Mouse (Mus musculus): ENCODE data around the gene Pla2g16. TPM values are rescaled to one million over a fixed set of nuclear protein-coding genes. Genes with fewer than 3 reads are reported as not detected.

Pla2g16 gene
- polyA plus RNA-seq, 1 experiment from 2014 or later = 26.4 TPM

- no peak for ATAC-seq (ENCODE audit: insufficient read depth)
- H3K9ac ChIP-seq = no peak overlapping the region
- no peak overlapping the region for H3K27ac ChIP-seq (replicated peaks)
- H3K4me2 ChIP-seq = no peak overlapping the region
- 65% methylated on average over 3 of the region's 3 CpGs for WGBS (ENCODE audit: insufficient replicate concordance)
- H3K36me3 ChIP-seq (replicated peaks) = no peaks in the 10 kb centered on the region
- no peaks in the 10 kb centered on the region for H3K9me3 ChIP-seq (replicated peaks)
- H3K27me3 ChIP-seq = no peaks in the 10 kb centered on the region
- peaks cover 28% of the 10 kb centered on the region for H3K4me1 ChIP-seq (replicated peaks)
- H3K4me3 ChIP-seq (replicated peaks) = no peak overlapping the region
Observed at GRCm38 (mm10) chr19:7548924-7549323, 8.3 kb upstream of the Pla2g16 start.

DNA sequence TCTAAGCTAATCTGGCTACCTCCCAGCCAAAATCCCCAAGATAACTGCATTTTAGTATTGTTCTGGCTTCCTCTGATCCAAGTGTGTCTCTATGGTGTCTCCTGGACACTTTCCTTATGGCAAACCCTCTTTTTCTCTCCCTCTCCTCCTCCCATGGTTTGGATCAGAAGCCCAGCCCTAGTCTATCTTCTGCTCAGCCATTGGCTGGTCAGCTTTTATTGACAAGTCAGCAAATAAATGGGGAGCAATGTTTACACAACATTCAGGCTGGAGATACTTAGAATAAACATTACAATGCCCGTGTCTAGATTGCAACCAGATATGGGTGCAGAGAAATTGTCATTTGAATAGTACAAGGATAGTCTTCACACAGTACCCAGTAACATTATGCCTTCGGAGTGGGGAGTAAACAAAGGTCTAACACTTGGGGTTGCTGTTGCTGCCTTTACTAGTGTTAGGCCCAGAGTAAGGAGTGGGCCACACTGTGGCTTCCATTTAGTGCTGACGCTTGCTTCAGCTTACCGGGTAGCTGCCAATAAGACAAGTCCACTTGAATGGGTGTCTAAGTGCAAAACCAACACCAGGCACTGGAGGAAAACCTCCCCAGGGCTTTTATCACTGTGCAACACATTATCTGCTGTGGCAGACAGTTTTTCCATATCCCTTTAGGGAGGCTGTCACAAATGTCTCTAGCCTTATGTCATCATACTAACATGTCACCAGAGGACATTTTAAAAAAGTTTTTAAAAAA is 5.5 kb upstream of the Pla2g16 start:
- Histone ChIP-seq H3K4me3 (replicated peaks) (no peak overlapping the region), H3K4me2 (peak overlapping the region; percentile 48)

DNA sequence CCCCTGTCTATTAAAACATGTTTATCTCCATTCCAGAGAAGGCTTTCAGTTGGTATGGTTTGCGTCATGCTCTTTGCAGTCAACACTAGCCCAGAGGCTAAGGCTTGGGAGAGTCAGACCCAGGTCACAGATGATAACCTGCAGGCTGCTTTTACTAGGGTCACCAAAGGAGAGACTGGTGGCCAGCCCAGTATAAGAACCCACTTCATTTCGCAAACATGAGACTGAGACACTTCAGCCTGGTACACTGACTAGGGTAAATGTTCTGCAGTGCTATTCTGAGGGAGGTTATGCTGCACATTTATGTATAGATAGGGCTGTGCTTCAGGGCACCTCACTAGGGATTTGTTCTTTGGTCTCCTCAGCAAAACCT is 5.0 kb upstream of the Pla2g16 start:
- Histone ChIP-seq H3K27ac (replicated peaks) (peak overlapping the region; percentile 88), H3K4me2 (peak overlapping the region; percentile 48)

More for the DNA sequence above, 5.5 kb upstream of the Pla2g16 start:
- peak; percentile 93 for ATAC-seq (ENCODE audit: insufficient read depth)
- Histone ChIP-seq H3K4me1 (replicated peaks) (peaks cover 43% of the 10 kb centered on the region), H3K27me3 (no peaks in the 10 kb centered on the region), H3K36me3 (replicated peaks) (no peaks in the 10 kb centered on the region), H3K27ac (replicated peaks) (peak overlapping the region; percentile 88), H3K9ac (no peak overlapping the region), H3K9me3 (replicated peaks) (no peaks in the 10 kb centered on the region)
- 20% methylated on average over 4 of the region's 4 CpGs for WGBS (ENCODE audit: insufficient replicate concordance)

DNA sequence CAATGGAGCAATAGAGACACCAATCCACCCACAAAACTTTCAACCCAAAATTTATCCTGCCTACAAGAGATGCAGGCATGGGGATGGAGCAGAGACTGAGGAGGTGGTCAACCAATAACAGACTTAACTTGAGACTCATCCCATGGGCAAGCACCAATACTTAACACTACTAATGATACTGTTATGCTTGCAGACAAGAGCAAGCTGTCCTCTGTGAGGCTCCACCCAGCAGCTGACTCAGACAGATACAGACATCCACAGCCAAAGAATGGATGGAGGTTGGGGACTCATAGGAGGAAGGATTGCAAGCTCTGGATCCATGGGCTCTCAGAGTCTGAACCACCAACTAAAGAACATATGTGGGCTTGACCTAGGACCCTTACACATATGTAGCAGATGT is 3.8 kb upstream of the Pla2g16 start:
- Histone ChIP-seq H3K4me1 (replicated peaks) (peaks cover 52% of the 10 kb centered on the region), H3K9me3 (replicated peaks) (no peaks in the 10 kb centered on the region), H3K4me2 (peak overlapping the region; percentile 48), H3K4me3 (replicated peaks) (no peak overlapping the region), H3K36me3 (replicated peaks) (no peaks in the 10 kb centered on the region), H3K27me3 (no peaks in the 10 kb centered on the region), H3K27ac (replicated peaks) (peak overlapping the region; percentile 88), H3K9ac (no peak overlapping the region; the same call in 1 of the 2 replicates)
- peak; percentile 32 for ATAC-seq (ENCODE audit: insufficient read depth)

More for the DNA sequence above, 5.0 kb upstream of the Pla2g16 start:
- Histone ChIP-seq H3K36me3 (replicated peaks) (no peaks in the 10 kb centered on the region), H3K4me1 (replicated peaks) (peaks cover 48% of the 10 kb centered on the region), H3K9ac (peak overlapping the region; percentile 39; the same call in 1 of the 2 replicates), H3K27me3 (no peaks in the 10 kb centered on the region), H3K9me3 (replicated peaks) (no peaks in the 10 kb centered on the region), H3K4me3 (replicated peaks) (no peak overlapping the region)
- WGBS (ENCODE audit: insufficient replicate concordance) = 14% methylated on average over 2 of the region's 2 CpGs
- ATAC-seq (ENCODE audit: insufficient read depth) = peak; percentile 34

- Histone ChIP-seq H3K27me3 (no peaks in the 10 kb centered on the region), H3K36me3 (replicated peaks) (peaks cover 6% of the 10 kb centered on the region; the same call in 1 of the 2 replicates), H3K27ac (replicated peaks) (no peak overlapping the region), H3K9ac (no peak overlapping the region), H3K4me3 (replicated peaks) (no peak overlapping the region), H3K4me2 (no peak overlapping the region), H3K9me3 (replicated peaks) (no peaks in the 10 kb centered on the region), H3K4me1 (replicated peaks) (peaks cover 57% of the 10 kb centered on the region)
- 35% methylated on average over 4 of the region's 4 CpGs for WGBS (ENCODE audit: insufficient replicate concordance)
- no peak for ATAC-seq (ENCODE audit: insufficient read depth)
Observed at GRCm38 (mm10) chr19:7554881-7555280, 2.4 kb upstream of the Pla2g16 start.

DNA sequence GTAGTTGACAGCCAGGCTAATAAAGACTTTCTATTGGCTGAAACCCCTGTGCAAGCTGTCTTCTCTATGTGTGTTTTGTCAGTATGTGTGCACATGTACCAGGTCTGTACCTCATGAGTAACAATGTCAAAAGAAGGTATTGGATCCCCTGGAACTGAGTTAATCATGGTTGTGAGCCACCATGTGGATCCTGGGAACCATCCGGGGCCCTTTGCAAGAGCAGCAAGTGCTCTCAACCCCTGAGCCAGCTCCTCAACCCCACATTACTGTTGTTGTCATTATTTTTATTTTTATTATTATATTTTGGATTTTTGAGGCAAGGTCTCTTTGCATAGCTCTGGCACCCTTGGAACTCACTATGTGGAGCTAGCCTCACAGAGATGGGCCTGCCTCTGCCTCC is 618 bp upstream of the Pla2g16 start:
- ATAC-seq (ENCODE audit: insufficient read depth) = no peak
- no peak overlapping the region for H3K4me2 ChIP-seq
- no peak overlapping the region for H3K4me3 ChIP-seq (replicated peaks)
- WGBS (ENCODE audit: insufficient replicate concordance) = 93% methylated on average over 1 of the region's 1 CpGs
- H3K27ac ChIP-seq (replicated peaks) = no peak overlapping the region
- no peaks in the 10 kb centered on the region for H3K27me3 ChIP-seq
- peaks cover 6% of the 10 kb centered on the region; the same call in 1 of the 2 replicates for H3K36me3 ChIP-seq (replicated peaks)
- H3K4me1 ChIP-seq (replicated peaks) = peaks cover 52% of the 10 kb centered on the region
- H3K9ac ChIP-seq = 0 out of 2 replicates have a peak overlapping the region, but pooled peaks have one; percentile 13
- no peaks in the 10 kb centered on the region for H3K9me3 ChIP-seq (replicated peaks)

GRCm38 (mm10) chr19:7557844-7558243 is 585 bp downstream of the Pla2g16 start:
- H3K36me3 ChIP-seq (replicated peaks) = peaks cover 6% of the 10 kb centered on the region; the same call in 1 of the 2 replicates
- peak; percentile 58 for ATAC-seq (ENCODE audit: insufficient read depth)
- H3K4me2 ChIP-seq = peak overlapping the region; percentile 84
- H3K27ac ChIP-seq (replicated peaks) = peak overlapping the region; percentile 80
- whole genome bisulfite sequencing (ENCODE audit: insufficient replicate concordance) = 4% methylated on average over 4 of the region's 4 CpGs
- H3K4me3 ChIP-seq (replicated peaks) = peak overlapping the region; percentile 77
- peaks cover 40% of the 10 kb centered on the region for H3K4me1 ChIP-seq (replicated peaks)
- H3K9me3 ChIP-seq (replicated peaks) = no peaks in the 10 kb centered on the region
- H3K9ac ChIP-seq = peak overlapping the region; percentile 82
- no peaks in the 10 kb centered on the region for H3K27me3 ChIP-seq

DNA sequence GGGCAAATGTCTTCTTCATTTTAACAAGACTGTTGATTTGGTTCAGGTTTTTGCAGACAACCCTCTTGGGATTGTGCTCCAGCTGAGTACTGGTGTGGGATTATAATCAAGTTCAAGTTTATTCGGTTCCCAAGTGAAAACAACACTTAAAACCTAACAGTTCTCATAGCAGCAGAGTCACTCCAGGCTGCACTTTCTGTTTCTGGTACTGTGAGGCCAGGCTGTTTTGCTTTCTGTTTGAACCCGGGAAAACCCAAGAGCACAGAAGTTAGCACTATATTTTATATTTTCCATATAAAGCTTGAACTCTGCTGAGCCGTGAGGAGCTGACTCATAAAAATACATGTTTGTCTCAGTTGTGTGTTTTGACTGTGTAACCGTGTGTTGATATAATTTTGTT is 1.4 kb downstream of the Pla2g16 start:
- WGBS (ENCODE audit: insufficient replicate concordance) = 66% methylated on average over 4 of the region's 4 CpGs
- H3K4me2 ChIP-seq = peak overlapping the region; percentile 84
- peak overlapping the region; percentile 77 for H3K4me3 ChIP-seq (replicated peaks)

GRCm38 (mm10) chr19:7559986-7560385 is 2.7 kb downstream of the Pla2g16 start:
- no peak for ATAC-seq (ENCODE audit: insufficient read depth)
- Histone ChIP-seq H3K36me3 (replicated peaks) (peaks cover 6% of the 10 kb centered on the region; the same call in 1 of the 2 replicates), H3K9ac (no peak overlapping the region), H3K4me1 (replicated peaks) (peaks cover 24% of the 10 kb centered on the region), H3K27me3 (no peaks in the 10 kb centered on the region), H3K9me3 (replicated peaks) (no peaks in the 10 kb centered on the region), H3K27ac (replicated peaks) (no peak overlapping the region), H3K4me2 (no peak overlapping the region), H3K4me3 (replicated peaks) (no peak overlapping the region)
- WGBS (ENCODE audit: insufficient replicate concordance) = 65% methylated on average over 4 of the region's 4 CpGs

More for the DNA sequence above, 1.4 kb downstream of the Pla2g16 start:
- H3K9me3 ChIP-seq (replicated peaks) = no peaks in the 10 kb centered on the region
- H3K27ac ChIP-seq (replicated peaks) = peak overlapping the region; percentile 80; the same call in 1 of the 2 replicates
- peaks cover 6% of the 10 kb centered on the region; the same call in 1 of the 2 replicates for H3K36me3 ChIP-seq (replicated peaks)
- H3K9ac ChIP-seq = peak overlapping the region; percentile 82
- H3K27me3 ChIP-seq = no peaks in the 10 kb centered on the region
- no peak for ATAC-seq (ENCODE audit: insufficient read depth)
- peaks cover 35% of the 10 kb centered on the region for H3K4me1 ChIP-seq (replicated peaks)

DNA sequence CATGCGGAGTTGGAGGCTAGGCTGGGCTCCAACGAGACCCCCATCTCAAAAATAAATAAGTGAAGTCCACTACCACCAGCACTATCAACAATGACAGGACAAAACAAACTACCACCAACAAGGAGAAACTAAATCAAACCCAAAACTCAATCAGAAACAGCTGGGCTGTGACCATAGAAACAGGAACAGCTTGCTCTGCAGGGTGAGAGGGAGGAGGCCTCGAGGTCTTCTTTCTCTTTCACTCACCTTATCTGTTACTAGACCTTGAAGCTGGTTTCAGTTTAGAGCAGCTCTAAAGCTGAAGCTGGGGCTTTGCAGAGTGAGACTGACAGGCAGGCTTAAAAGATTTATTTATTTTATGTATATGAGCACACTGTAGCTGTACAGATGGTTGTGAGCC is 4.2 kb downstream of the Pla2g16 start:
- no peak overlapping the region for H3K9ac ChIP-seq
- H3K27me3 ChIP-seq = no peaks in the 10 kb centered on the region
- H3K4me3 ChIP-seq (replicated peaks) = no peak overlapping the region
- H3K4me2 ChIP-seq = no peak overlapping the region
- 57% methylated on average over 3 of the region's 3 CpGs for WGBS (ENCODE audit: insufficient replicate concordance)
- no peak for ATAC-seq (ENCODE audit: insufficient read depth)
- no peak overlapping the region for H3K27ac ChIP-seq (replicated peaks)
- peaks cover 21% of the 10 kb centered on the region for H3K4me1 ChIP-seq (replicated peaks)
- no peaks in the 10 kb centered on the region for H3K9me3 ChIP-seq (replicated peaks)
- H3K36me3 ChIP-seq (replicated peaks) = peaks cover 6% of the 10 kb centered on the region; the same call in 1 of the 2 replicates

- peaks cover 6% of the 10 kb centered on the region; the same call in 1 of the 2 replicates for H3K36me3 ChIP-seq (replicated peaks)
- WGBS (ENCODE audit: insufficient replicate concordance) = 83% methylated on average over 10 of the region's 10 CpGs
Observed at GRCm38 (mm10) chr19:7562601-7563129, 5.4 kb downstream of the Pla2g16 start.

More at GRCm38 (mm10) chr19:7562601-7563129, 5.4 kb downstream of the Pla2g16 start:
- H3K4me3 ChIP-seq (replicated peaks) = no peak overlapping the region
- no peak overlapping the region for H3K9ac ChIP-seq
- H3K4me1 ChIP-seq (replicated peaks) = peaks cover 10% of the 10 kb centered on the region; the same call in 1 of the 2 replicates
- no peak overlapping the region for H3K27ac ChIP-seq (replicated peaks)
- no peak for ATAC-seq (ENCODE audit: insufficient read depth)
- H3K4me2 ChIP-seq = no peak overlapping the region
- H3K9me3 ChIP-seq (replicated peaks) = no peaks in the 10 kb centered on the region
- H3K27me3 ChIP-seq = no peaks in the 10 kb centered on the region

Measured in liver, embryonic 15.5 days (tissue).